Mouse (Mus musculus): ENCODE measurements around the gene Omg.

The Omg gene

GRCm38 (mm10) chr11:79503845-79504244 lies at the start of gene Omg:
Omg (minus strand) TSS chr11:79504084.
- no peak for DNase-seq (ENCODE audit: low read depth, low spot score)

GRCm38 (mm10) chr11:79552622-79553021 lies 48.7 kb upstream of the Omg start:
- no peak for DNase-seq (ENCODE audit: low read depth, low spot score)

GRCm38 (mm10) chr11:79536293-79536692 lies 32.4 kb upstream of the Omg start:
- DNase-seq (ENCODE audit: low read depth, low spot score): no peak

- no peak for DNase-seq (ENCODE audit: low read depth, low spot score)
Observed at GRCm38 (mm10) chr11:79535554-79535953, 31.7 kb upstream of the Omg start.

GRCm38 (mm10) chr11:79533950-79534690 lies 30.2 kb upstream of the Omg start:
- DNase-seq (ENCODE audit: low read depth, low spot score): no peak

GRCm38 (mm10) chr11:79533311-79533710 lies 29.4 kb upstream of the Omg start:
- no peak for DNase-seq (ENCODE audit: low read depth, low spot score)

GRCm38 (mm10) chr11:79531485-79531884 lies 27.6 kb upstream of the Omg start:
- no peak for DNase-seq (ENCODE audit: low read depth, low spot score)

GRCm38 (mm10) chr11:79530774-79531173 lies 26.9 kb upstream of the Omg start:
- no peak for DNase-seq (ENCODE audit: low read depth, low spot score)

GRCm38 (mm10) chr11:79530333-79530761 lies 26.5 kb upstream of the Omg start, which contains the start of the genes Evi2 and Evi2a:
Evi2 (minus strand) TSS chr11:79530589.
Evi2a (minus strand) TSS chr11:79530609.
- no peak for DNase-seq (ENCODE audit: low read depth, low spot score)

- no peak for DNase-seq (ENCODE audit: low read depth, low spot score)
Observed at GRCm38 (mm10) chr11:79529736-79530135, 25.9 kb upstream of the Omg start.

- DNase-seq (ENCODE audit: low read depth, low spot score): no peak
Observed at GRCm38 (mm10) chr11:79529226-79529625, 25.3 kb upstream of the Omg start.

- DNase-seq (ENCODE audit: low read depth, low spot score): no peak
Observed at GRCm38 (mm10) chr11:79528601-79529000, 24.7 kb upstream of the Omg start.

- DNase-seq (ENCODE audit: low read depth, low spot score): no peak
Observed at GRCm38 (mm10) chr11:79527739-79528384, 24.0 kb upstream of the Omg start.

- DNase-seq (ENCODE audit: low read depth, low spot score): no peak
Observed at GRCm38 (mm10) chr11:79527015-79527738, 23.3 kb upstream of the Omg start.

GRCm38 (mm10) chr11:79526549-79526948 lies 22.7 kb upstream of the Omg start:
- no peak for DNase-seq (ENCODE audit: low read depth, low spot score)

GRCm38 (mm10) chr11:79524310-79524575 lies 20.4 kb upstream of the Omg start:
- no peak for DNase-seq (ENCODE audit: low read depth, low spot score)

- DNase-seq (ENCODE audit: low read depth, low spot score): no peak
Observed at GRCm38 (mm10) chr11:79523560-79524309, 19.9 kb upstream of the Omg start, which contains the start of gene Evi2b. Evi2b (minus strand) TSS chr11:79523762.

GRCm38 (mm10) chr11:79522944-79523343 lies 19.1 kb upstream of the Omg start:
- DNase-seq (ENCODE audit: low read depth, low spot score): no peak

- DNase-seq (ENCODE audit: low read depth, low spot score): no peak
Observed at GRCm38 (mm10) chr11:79521930-79522329, 18.0 kb upstream of the Omg start.

GRCm38 (mm10) chr11:79520772-79521171 lies 16.9 kb upstream of the Omg start:
- no peak for DNase-seq (ENCODE audit: low read depth, low spot score)

GRCm38 (mm10) chr11:79519878-79520291 lies 16.0 kb upstream of the Omg start:
- DNase-seq (ENCODE audit: low read depth, low spot score): no peak

- DNase-seq (ENCODE audit: low read depth, low spot score): no peak
Observed at GRCm38 (mm10) chr11:79519299-79519698, 15.4 kb upstream of the Omg start.
